In the genomic region with DNA sequence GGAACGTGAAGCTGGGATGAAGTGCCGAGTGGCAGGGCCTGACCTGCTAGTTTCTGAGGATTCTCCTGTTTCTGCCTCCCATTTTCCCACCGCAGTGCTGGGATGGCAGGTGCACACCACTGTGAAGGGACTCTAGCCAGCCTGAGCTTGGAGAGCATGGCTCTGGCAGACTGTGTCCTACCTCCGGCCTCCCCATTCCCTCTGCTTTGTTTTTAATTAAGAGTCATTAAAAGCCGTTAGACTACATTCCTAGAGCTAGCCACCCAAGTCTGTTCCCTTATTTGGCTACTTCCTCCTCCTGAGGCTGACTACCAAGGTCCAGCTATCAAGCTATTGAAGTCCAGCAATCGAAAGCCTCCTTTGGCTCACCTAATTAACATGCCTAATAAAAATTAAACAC, we compare ENCODE assay signal across 12 mouse cellular contexts. TPM values are rescaled to one million over a fixed set of nuclear protein-coding genes. Genes with fewer than 3 reads are reported as not detected.
DNase-seq lines count a peak whose midpoint lies in the region; ATAC-seq and TF ChIP-seq lines count a peak whose summit lies in the region.
"Had no signal": no experiment of that assay in that cellular context is flagged by ENCODE, and none has a peak within 500 bp of the region (broad histone marks: within the 10 kb centered on the region; RNA-seq: fewer than 3 reads in every experiment).

No protein-coding gene starts in this region.

- H3K27me3 ChIP-seq in hindbrain, embryonic 10.5 days (ENCODE audit: insufficient read depth, poor library complexity, severe bottlenecking): no peaks in the 10 kb centered on the region
- H3K27me3 ChIP-seq in hindbrain, embryonic 16.5 days (replicated peaks; ENCODE audit: control insufficient read depth, insufficient read depth, low read length): no peaks in the 10 kb centered on the region
- no peaks in the 10 kb centered on the region for H3K27me3 ChIP-seq in intestine, embryonic 16.5 days (replicated peaks; ENCODE audit: control insufficient read depth, insufficient read depth, low read length)
- H3K27me3 ChIP-seq: embryonic facial prominence, embryonic 15.5 days had no signal

- intact Hi-C loops in left cerebral cortex, adult 2 months (cut with DNase I): no loop called here

- H3K9ac ChIP-seq in hindbrain, embryonic 16.5 days (ENCODE audit: low read depth, low read length): no peak overlapping the region
- no peak overlapping the region for H3K9ac ChIP-seq in intestine, embryonic 16.5 days (ENCODE audit: low read depth, low read length)
- H3K9ac ChIP-seq: embryonic facial prominence, embryonic 15.5 days had no signal

- peaks cover 1% of the 10 kb centered on the region; the same call in 1 of the 2 replicates for H3K9me3 ChIP-seq in hindbrain, embryonic 10.5 days
- no peaks in the 10 kb centered on the region for H3K9me3 ChIP-seq in hindbrain, embryonic 16.5 days (ENCODE audit: control insufficient read depth, low read length)
- no peaks in the 10 kb centered on the region for H3K9me3 ChIP-seq in intestine, embryonic 16.5 days (ENCODE audit: control insufficient read depth, low read length)
- H3K9me3 ChIP-seq: embryonic facial prominence, embryonic 15.5 days had no signal

- no peak for DNase-seq in hindbrain, embryonic 10.5 days (ENCODE audit: low spot score)
- peak; percentile 66 for DNase-seq in Muller cell, postnatal 12 days (ENCODE audit: inconsistent ontology term)
- peak; percentile 47 to 82 for DNase-seq in kidney, postnatal 25 days
- DNase-seq in urinary bladder, adult 18-20 months (ENCODE audit: low spot score in 2 of 2): no peak
- no peak for DNase-seq in gastrocnemius, postnatal 25 days
- no peak for DNase-seq in left cerebral cortex, adult 2 months (ENCODE audit: extremely low spot score in 1 of 2, low spot score in 2 of 2)
- DNase-seq: thymus, postnatal 36 days had no signal

- peak overlapping the region; percentile 23; the same call in 1 of the 2 replicates for H3K27ac ChIP-seq in hindbrain, embryonic 10.5 days
- no peak overlapping the region; the same call in 1 of the 2 replicates for H3K27ac ChIP-seq in hindbrain, embryonic 16.5 days (ENCODE audit: low read depth, low read length)
- H3K27ac ChIP-seq in intestine, embryonic 16.5 days (ENCODE audit: low read length): no peak overlapping the region
- no peak overlapping the region for H3K27ac ChIP-seq in left cerebral cortex, adult 2 months
- H3K27ac ChIP-seq: embryonic facial prominence, embryonic 15.5 days had no signal

- 69% methylated on average over 6 of the region's 6 CpGs for WGBS in hindbrain, embryonic 10.5 days
- WGBS in hindbrain, embryonic 16.5 days: 60% methylated on average over 6 of the region's 6 CpGs
- 53% methylated on average over 6 of the region's 6 CpGs for WGBS in intestine, embryonic 16.5 days

- no peak overlapping the region for H3K4me3 ChIP-seq in hindbrain, embryonic 10.5 days
- H3K4me3 ChIP-seq in hindbrain, embryonic 16.5 days (ENCODE audit: low read length): no peak overlapping the region
- no peak overlapping the region for H3K4me3 ChIP-seq in intestine, embryonic 16.5 days (ENCODE audit: low read length)
- no peak overlapping the region for H3K4me3 ChIP-seq in left cerebral cortex, adult 2 months
- H3K4me3 ChIP-seq: embryonic facial prominence, embryonic 15.5 days had no signal

- H3K4me2 ChIP-seq in hindbrain, embryonic 16.5 days (ENCODE audit: low read length): no peak overlapping the region
- no peak overlapping the region for H3K4me2 ChIP-seq in intestine, embryonic 16.5 days (ENCODE audit: low read depth, low read length)
- H3K4me2 ChIP-seq: embryonic facial prominence, embryonic 15.5 days; heart, embryonic 11.5 days; liver, embryonic 11.5 days had no signal

- H3K36me3 ChIP-seq in hindbrain, embryonic 10.5 days: peaks cover 3% of the 10 kb centered on the region
- H3K36me3 ChIP-seq in hindbrain, embryonic 16.5 days (ENCODE audit: control insufficient read depth, insufficient read depth, low read length): no peaks in the 10 kb centered on the region
- H3K36me3 ChIP-seq in intestine, embryonic 16.5 days (ENCODE audit: control insufficient read depth, insufficient read depth, low read length): no peaks in the 10 kb centered on the region; the same call in 1 of the 2 replicates
- H3K36me3 ChIP-seq: embryonic facial prominence, embryonic 15.5 days had no signal

- ATAC-seq in hindbrain, embryonic 16.5 days: no peak
- 0 out of 2 replicates have a peak, but pooled peaks have one; percentile 36 for ATAC-seq in intestine, embryonic 16.5 days

- H3K4me1 ChIP-seq in hindbrain, embryonic 10.5 days (replicated peaks): peaks cover 23% of the 10 kb centered on the region
- H3K4me1 ChIP-seq in hindbrain, embryonic 16.5 days (ENCODE audit: control insufficient read depth, insufficient read depth, low read depth, low read length): peaks cover 3% of the 10 kb centered on the region
- peaks cover 7% of the 10 kb centered on the region for H3K4me1 ChIP-seq in intestine, embryonic 16.5 days (ENCODE audit: control insufficient read depth, insufficient read depth, low read length)
- H3K4me1 ChIP-seq: embryonic facial prominence, embryonic 15.5 days had no signal

- no peak for TF ChIP-seq CTCF in left cerebral cortex, adult 2 months (IDR thresholded peaks at IDR 0.05)

RNA-seq across cellular contexts. Expression of gene Mgat5, which starts 56.2 kb away (rescaled TPM):
- polyA plus RNA-seq in hindbrain, embryonic 10.5 days (2016; fragmentation: Nextera tagmentation; extraction: Ambion mirVana): 4.7 and 7.0 TPM in 2 replicates
- 13.1 and 13.3 TPM in 2 replicates for polyA plus RNA-seq in hindbrain, embryonic 16.5 days (2015; fragmentation: Nextera tagmentation; extraction: Ambion mirVana)
- 5.9 and 6.0 TPM in 2 replicates for polyA plus RNA-seq in intestine, embryonic 16.5 days (2015; fragmentation: Nextera tagmentation; extraction: Ambion mirVana)
- total RNA-seq in gastrocnemius, postnatal 25 days (2021): 1 to 10 TPM; 1.3 to 1.8 TPM
- total RNA-seq in left cerebral cortex, adult 2 months (2021): 10 to 100 TPM; 78.7 to 79.6 TPM

Comparison
In these comparisons a context has a peak if more than half of its experiments do, and no peak if none do; other contexts are left out.
1. DNase-seq: peak in Muller cell, postnatal 12 days (single experiment) and kidney, postnatal 25 days (2 of 2); none in hindbrain, embryonic 10.5 days (single experiment), urinary bladder, adult 18-20 months (0 of 2), gastrocnemius, postnatal 25 days (single experiment) and left cerebral cortex, adult 2 months (0 of 2).